Mouse (Mus musculus) ovary, adult 18-20 months (tissue): ENCODE data around the gene 4930568D16Rik.
A peak's percentile ranks its signal among the peaks of the same experiment; 100 is the strongest.

Source experiments
- DNase-seq: peaks from one replicate; pipeline ENCODE4 v3.0.0; 2022; ENCODE audit warnings: low spot score, mixed read lengths

The 4930568D16Rik gene

DNA sequence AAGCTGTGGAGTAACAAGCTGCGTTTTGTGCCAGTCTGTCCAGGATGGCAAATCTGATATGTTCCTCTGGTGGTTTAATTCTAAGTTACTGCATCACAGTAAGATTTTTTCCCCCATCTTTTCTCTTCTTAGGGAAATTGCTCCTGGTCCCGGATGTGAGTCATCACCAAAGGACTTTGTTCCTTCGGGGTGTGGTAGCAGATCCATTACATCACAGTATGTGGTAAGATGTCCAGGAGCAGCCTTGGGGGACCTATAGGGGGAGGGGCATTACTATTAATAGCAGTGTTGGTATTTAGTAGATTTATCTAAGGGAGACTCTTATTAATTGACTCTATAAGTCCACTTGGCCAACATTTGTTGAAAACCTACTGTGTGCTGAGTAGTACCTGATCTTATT lies 24.9 kb downstream of the 4930568D16Rik start:
- no peak for DNase-seq

DNA sequence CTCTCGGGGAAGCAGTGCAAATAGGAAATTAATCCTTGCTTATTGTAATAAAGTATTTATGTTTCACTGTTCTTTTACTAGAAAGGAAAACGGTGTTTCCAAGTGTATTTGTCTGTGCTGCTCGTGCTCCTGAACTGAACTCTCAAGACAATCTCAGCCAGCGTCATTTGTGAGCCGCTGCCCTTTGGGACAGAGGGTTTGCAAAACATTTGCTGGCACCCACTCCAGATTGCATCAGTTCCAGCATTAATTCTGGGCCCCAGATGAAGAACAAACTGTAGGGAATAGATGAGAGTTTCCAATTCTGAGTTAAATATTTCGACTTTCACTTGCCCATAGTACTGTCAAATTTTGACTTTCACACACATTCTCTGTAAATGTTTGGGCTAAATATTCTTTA lies 28.8 kb downstream of the 4930568D16Rik start:
- DNase-seq = no peak

GRCm38 (mm10) chr2:35338036-35338435 lies 29.5 kb downstream of the 4930568D16Rik start:
- no peak for DNase-seq

- DNase-seq = no peak
Measured at GRCm38 (mm10) chr2:35337419-35337818, 30.1 kb downstream of the 4930568D16Rik start.

- peak; percentile 99 for DNase-seq
Measured at GRCm38 (mm10) chr2:35336388-35337280, 30.9 kb downstream of the 4930568D16Rik start, which contains the start of gene Stom. Stom (minus strand) TSS chr2:35336976.

DNA sequence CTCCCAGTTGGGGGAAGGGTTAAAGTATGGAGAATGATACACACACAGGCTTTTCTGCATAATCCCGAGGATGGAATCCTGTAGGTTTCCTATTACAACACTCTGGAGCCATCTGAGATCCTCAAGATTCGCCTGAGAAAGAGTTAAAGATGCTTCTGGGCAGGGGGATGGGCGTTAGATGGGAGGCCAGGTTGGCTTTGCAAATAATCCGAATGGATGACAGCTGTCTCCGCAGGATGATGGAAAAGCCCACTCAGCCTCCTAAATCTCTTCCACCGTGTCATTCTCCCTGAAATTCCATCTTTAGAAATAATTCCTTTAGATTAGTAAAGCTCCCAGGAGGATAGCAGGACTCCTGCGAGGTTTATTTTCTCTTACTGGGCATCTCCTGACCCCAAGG lies 31.9 kb downstream of the 4930568D16Rik start:
- DNase-seq = no peak

GRCm38 (mm10) chr2:35333670-35334069 lies 33.9 kb downstream of the 4930568D16Rik start:
- DNase-seq = no peak

- no peak for DNase-seq
Measured at GRCm38 (mm10) chr2:35331205-35331604, 36.3 kb downstream of the 4930568D16Rik start.

DNA sequence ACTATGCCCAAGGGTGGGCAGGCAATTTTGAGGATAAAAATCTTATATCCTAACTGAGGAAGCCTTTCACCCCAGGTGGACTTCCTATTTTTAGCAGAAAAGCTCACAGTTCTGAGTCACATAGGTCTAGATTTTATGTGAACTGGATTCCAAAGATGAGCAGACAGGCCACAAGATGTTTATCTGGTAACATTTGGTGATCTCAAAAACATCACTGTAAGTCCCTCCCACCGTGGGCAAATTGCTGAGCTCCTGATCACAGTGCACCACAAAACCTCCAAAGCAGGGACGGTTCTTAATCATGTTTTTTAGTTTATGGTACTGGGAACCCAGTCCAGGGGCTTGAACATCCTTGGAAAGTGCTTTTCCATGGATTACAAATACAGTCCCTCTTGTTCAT lies 38.5 kb downstream of the 4930568D16Rik start:
- DNase-seq = no peak

DNA sequence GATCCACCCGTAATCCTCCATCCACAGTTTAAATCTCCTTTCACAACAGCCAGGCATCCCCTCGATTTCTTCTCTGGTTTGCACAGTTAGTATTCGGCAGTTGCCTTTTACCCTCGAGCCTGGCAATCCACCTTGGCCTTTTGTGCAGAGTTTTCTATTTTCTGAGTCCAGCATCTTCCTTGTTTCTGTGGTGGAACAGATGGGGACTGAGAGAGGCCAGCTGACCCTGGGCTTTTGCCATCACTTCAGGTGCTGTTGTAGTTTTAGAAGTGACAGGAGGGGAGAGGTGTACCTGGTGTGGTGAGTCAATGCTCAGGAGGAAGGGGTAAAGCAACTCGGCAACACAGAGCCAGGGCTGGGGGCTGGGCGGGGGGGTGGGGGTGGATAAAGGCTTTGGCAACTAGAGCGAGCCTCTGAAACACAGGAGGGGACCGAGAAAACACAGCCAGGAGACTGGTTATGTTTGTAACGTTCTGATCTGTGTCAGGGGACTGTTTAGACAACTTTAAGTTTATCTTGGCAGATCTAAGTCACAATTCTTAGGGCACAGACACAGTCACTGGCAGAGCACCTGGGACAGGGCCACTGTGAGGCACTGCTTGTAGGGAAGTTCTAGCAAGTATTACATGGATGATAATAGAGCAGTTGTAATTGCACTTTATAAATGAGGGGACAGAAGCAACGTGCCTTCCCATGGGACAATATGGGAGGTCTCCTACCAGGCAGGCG lies 39.3 kb downstream of the 4930568D16Rik start:
- DNase-seq = no peak

GRCm38 (mm10) chr2:35327583-35327982 lies 39.9 kb downstream of the 4930568D16Rik start:
- no peak for DNase-seq

- DNase-seq = no peak
Measured at GRCm38 (mm10) chr2:35326931-35327330, 40.6 kb downstream of the 4930568D16Rik start.

DNA sequence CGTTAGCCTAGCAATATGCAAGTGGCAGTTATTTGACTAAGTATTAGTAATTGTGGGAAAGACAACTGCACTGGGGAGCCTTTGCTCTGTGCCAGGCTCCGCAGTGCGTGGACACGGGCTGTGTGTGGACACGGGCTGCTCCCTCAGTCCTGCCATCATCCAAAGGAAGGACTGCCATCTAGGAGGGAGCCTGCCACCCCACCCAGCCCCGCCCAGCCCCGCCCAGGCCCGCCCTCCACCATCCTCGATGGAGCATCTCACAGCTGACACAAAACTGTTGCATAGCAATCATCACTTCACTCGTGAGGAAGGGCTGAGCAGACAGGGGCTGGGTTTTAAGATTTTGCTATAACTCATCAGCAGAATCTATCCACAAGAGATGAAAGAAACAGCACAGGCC lies 41.6 kb downstream of the 4930568D16Rik start:
- no peak for DNase-seq

- DNase-seq = peak; percentile 36
Measured at GRCm38 (mm10) chr2:35322404-35323164, 44.9 kb downstream of the 4930568D16Rik start.

- DNase-seq = no peak
Measured at GRCm38 (mm10) chr2:35320399-35320798, 47.1 kb downstream of the 4930568D16Rik start.

DNA sequence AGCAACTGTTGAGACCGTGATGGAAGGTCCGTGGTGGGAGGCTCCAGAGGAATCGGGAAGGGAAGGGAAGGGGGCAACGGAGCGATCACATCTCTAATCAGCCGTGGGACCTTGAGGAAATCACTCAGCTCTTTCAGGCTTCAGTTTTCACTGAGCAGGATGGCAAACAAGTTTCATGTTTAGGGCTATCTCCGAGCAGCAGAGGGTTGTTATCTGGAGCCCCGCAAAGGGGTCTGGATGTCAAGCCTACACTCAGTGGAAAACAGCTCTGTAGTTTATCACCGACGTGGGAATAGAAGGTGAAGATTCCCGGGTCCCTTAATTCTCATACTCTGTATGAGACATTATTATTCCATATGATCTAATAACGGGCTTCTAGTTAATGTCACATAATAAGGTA lies 49.1 kb downstream of the 4930568D16Rik start:
- DNase-seq = no peak

DNA sequence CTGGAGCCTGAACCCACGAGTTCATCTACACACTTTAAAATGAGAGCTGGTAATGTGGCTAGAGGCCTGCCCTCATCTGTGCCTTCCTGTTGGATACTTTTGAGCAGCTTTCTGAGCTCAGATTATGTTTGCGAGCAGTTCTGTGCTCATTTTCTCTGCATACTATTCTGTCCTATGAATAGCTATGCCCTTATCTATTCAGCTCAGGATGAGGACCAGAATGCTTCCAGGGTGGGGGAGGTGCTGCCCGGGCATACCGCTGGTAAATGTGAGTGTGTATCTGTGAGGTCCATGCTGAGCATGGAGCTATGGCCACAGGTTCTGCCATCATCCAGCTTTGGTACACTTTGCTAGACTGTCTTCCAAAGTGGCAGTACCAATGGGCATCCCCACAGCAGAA lies 49.9 kb downstream of the 4930568D16Rik start:
- DNase-seq = no peak

DNA sequence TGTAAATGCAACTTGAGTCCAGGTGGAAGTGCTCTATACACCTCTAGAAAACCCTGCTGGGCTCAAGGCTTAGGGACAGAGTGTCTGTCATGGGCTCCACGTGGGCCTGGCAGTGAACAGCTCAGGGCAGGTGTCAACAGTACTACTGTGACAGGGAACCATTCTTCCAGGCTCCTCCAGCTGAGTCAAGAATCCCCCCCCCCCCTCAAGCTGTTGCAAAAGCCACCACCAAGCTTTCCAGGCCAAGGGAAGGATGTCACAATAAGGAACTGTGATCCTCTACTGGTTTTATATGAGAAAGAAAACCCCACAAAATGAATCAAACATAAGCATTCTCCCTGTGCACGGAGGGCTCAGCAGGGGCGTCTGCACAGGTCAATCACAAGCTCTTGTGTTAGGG lies 53.2 kb downstream of the 4930568D16Rik start:
- DNase-seq = no peak

GRCm38 (mm10) chr2:35309906-35310493 lies 57.5 kb downstream of the 4930568D16Rik start:
- DNase-seq = no peak

DNA sequence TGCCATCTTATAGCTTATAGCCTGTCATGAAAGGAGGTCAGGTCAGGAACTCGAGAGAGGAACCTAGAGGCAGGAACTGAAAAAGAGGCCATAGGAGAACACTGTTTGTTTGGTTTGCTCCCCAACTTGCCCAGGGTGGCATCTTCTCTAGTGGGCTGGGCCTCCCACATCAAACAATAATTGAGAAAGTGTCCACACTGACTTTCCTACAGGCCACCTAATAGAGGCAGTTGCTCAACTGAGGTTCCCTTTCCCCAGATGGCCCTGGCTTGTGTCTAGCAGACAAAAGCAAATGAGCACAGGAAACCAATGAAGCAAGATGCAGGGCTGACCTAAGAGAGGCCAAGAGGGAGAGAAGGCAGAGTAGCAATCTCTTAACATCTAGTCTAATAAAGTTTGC lies 59.4 kb downstream of the 4930568D16Rik start:
- no peak for DNase-seq
